Mouse (Mus musculus): Measurements from ENCODE around the gene Grsf1. TPM values are rescaled to one million over a fixed set of nuclear protein-coding genes. Genes with fewer than 3 reads are reported as not detected.

Gene Grsf1
- polyA plus RNA-seq, 2 experiments: 55.3 to 63.9 TPM

GRCm38 (mm10) chr5:88657868-88658267, 18.1 kb downstream of the Grsf1 start:
- Histone ChIP-seq H3K4me1 (ENCODE audit: control insufficient read depth, insufficient read depth, low read length) (no peaks in the 10 kb centered on the region; the same call in 1 of the 2 replicates), H3K4me3 (replicated peaks; ENCODE audit: low read length) (no peak overlapping the region), H3K4me2 (replicated peaks; ENCODE audit: low read depth, low read length, severe bottlenecking) (no peak overlapping the region), H3K36me3 (ENCODE audit: control insufficient read depth, insufficient read depth, low read length) (peaks cover 49% of the 10 kb centered on the region), H3K9me3 (ENCODE audit: control insufficient read depth, low read length) (no peaks in the 10 kb centered on the region), H3K27me3 (ENCODE audit: control insufficient read depth, insufficient read depth, low read length) (no peaks in the 10 kb centered on the region), H3K27ac (replicated peaks; ENCODE audit: low read depth, low read length) (no peak overlapping the region), H3K9ac (ENCODE audit: low read depth, low read length, severe bottlenecking) (no peak overlapping the region)
- DNase-seq (ENCODE audit: low spot score) (no peak), ATAC-seq (ENCODE audit: low FRiP score, low read depth) (no peak)
- TF ChIP-seq POLR2A (IDR thresholded peaks at IDR 0.05; ENCODE audit: borderline replicate concordance, extremely low read depth, insufficient read depth, insufficient read length): no peak
- 96% methylated on average over 1 of the region's 1 CpGs for WGBS

DNA sequence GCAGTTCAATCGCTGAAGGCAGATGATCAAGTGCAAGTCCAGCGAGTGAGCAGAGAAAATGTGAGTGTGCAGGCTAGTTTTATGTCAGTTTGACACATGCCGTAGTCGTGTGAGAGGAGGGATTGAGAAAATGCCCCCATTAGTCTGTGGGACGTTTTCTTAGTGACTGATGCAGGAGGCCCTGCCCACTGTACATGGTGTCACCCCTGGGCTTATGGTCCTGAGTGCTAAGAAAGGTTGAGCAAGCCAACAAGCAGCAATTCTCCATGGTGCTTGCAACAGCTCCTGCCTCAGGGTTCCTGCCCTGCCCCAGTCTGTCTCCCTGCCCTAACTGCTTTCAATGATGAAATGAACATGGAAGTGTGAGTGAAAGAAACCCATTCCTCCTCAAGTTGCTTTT, 23.4 kb downstream of the Grsf1 start:
- Histone ChIP-seq H3K4me1 (ENCODE audit: control insufficient read depth, insufficient read depth, low read length) (no peaks in the 10 kb centered on the region; the same call in 1 of the 2 replicates), H3K9ac (ENCODE audit: low read depth, low read length, severe bottlenecking) (no peak overlapping the region), H3K4me3 (replicated peaks; ENCODE audit: low read length) (no peak overlapping the region), H3K27ac (replicated peaks; ENCODE audit: low read depth, low read length) (no peak overlapping the region), H3K4me2 (replicated peaks; ENCODE audit: low read depth, low read length, severe bottlenecking) (no peak overlapping the region), H3K27me3 (ENCODE audit: control insufficient read depth, insufficient read depth, low read length) (no peaks in the 10 kb centered on the region), H3K36me3 (ENCODE audit: control insufficient read depth, insufficient read depth, low read length) (peaks cover 39% of the 10 kb centered on the region), H3K9me3 (ENCODE audit: control insufficient read depth, low read length) (no peaks in the 10 kb centered on the region)
- TF ChIP-seq POLR2A (IDR thresholded peaks at IDR 0.05; ENCODE audit: borderline replicate concordance, extremely low read depth, insufficient read depth, insufficient read length): no peak
- ATAC-seq (ENCODE audit: low FRiP score, low read depth) (no peak), DNase-seq (ENCODE audit: low spot score) (no peak)
- 69% methylated on average over 5 of the region's 5 CpGs for WGBS

DNA sequence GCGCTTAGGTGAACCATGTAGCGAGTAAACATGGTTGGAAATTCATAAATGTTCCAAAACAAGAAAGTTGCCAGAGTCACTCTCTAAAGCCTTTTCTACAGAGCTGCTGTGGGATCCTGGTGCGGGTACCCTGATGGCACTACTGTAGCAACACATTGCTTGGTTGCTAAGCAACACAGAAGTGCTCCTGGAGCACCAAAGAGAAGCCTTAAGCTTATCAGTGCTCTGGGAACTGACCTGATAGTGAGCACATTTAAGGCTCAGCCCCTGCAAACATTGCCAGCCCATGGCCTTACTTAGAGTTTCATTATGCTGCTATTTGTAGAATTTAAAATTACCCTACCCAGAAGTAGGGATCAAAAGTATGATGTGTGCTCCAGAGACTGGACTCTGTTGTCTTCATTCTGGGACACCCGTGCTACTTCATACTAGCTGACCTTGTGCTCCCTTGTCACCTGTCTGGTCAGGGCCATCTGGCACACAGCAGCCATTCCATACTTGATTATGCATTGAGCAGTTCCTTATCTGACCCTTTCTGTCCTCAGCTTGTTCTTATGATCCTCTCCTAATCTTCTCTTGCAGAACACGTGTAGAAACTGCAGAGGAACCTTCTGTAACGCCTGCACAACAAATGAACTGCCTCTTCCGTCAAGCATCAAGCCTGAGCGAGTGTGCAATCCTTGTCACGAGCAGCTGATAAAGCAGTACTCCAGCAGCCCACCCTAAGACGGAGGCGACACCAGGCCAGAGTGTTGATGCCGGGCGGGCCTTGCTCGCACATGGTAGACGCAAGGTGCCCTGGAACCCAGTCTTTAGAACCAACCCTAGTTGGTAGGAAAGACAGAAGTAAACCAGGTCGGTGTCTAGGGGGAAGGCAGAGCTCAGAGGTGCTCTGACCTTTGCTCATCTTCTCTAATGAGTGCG, 26.5 kb downstream of the Grsf1 start:
- no peak for DNase-seq (ENCODE audit: low spot score)
- TF ChIP-seq POLR2A (IDR thresholded peaks at IDR 0.05; ENCODE audit: borderline replicate concordance, extremely low read depth, insufficient read depth, insufficient read length): no peak

GRCm38 (mm10) chr5:88645405-88645804, 30.6 kb downstream of the Grsf1 start:
- no peak overlapping the region for H3K9ac ChIP-seq (ENCODE audit: low read depth, low read length, severe bottlenecking)
- ATAC-seq (ENCODE audit: low FRiP score, low read depth): no peak
- no peaks in the 10 kb centered on the region for H3K4me1 ChIP-seq (ENCODE audit: control insufficient read depth, insufficient read depth, low read length)
- H3K36me3 ChIP-seq (ENCODE audit: control insufficient read depth, insufficient read depth, low read length): peaks cover 54% of the 10 kb centered on the region
- H3K4me2 ChIP-seq (replicated peaks; ENCODE audit: low read depth, low read length, severe bottlenecking): no peak overlapping the region
- H3K27me3 ChIP-seq (ENCODE audit: control insufficient read depth, insufficient read depth, low read length): no peaks in the 10 kb centered on the region
- WGBS: 53% methylated on average over 5 of the region's 5 CpGs
- no peak overlapping the region for H3K4me3 ChIP-seq (replicated peaks; ENCODE audit: low read length)
- no peak for DNase-seq (ENCODE audit: low spot score)
- TF ChIP-seq POLR2A (IDR thresholded peaks at IDR 0.05; ENCODE audit: borderline replicate concordance, extremely low read depth, insufficient read depth, insufficient read length): no peak
- H3K27ac ChIP-seq (replicated peaks; ENCODE audit: low read depth, low read length): no peak overlapping the region
- H3K9me3 ChIP-seq (ENCODE audit: control insufficient read depth, low read length): no peaks in the 10 kb centered on the region

More for the DNA sequence above, 26.5 kb downstream of the Grsf1 start:
- no peak for ATAC-seq (ENCODE audit: low FRiP score, low read depth)
- Histone ChIP-seq H3K4me3 (replicated peaks; ENCODE audit: low read length) (no peak overlapping the region), H3K27me3 (ENCODE audit: control insufficient read depth, insufficient read depth, low read length) (no peaks in the 10 kb centered on the region), H3K4me2 (replicated peaks; ENCODE audit: low read depth, low read length, severe bottlenecking) (no peak overlapping the region), H3K36me3 (ENCODE audit: control insufficient read depth, insufficient read depth, low read length) (peaks cover 54% of the 10 kb centered on the region), H3K9ac (ENCODE audit: low read depth, low read length, severe bottlenecking) (no peak overlapping the region), H3K4me1 (ENCODE audit: control insufficient read depth, insufficient read depth, low read length) (no peaks in the 10 kb centered on the region), H3K9me3 (ENCODE audit: control insufficient read depth, low read length) (no peaks in the 10 kb centered on the region), H3K27ac (replicated peaks; ENCODE audit: low read depth, low read length) (no peak overlapping the region)
- 88% methylated on average over 17 of the region's 17 CpGs for WGBS

DNA sequence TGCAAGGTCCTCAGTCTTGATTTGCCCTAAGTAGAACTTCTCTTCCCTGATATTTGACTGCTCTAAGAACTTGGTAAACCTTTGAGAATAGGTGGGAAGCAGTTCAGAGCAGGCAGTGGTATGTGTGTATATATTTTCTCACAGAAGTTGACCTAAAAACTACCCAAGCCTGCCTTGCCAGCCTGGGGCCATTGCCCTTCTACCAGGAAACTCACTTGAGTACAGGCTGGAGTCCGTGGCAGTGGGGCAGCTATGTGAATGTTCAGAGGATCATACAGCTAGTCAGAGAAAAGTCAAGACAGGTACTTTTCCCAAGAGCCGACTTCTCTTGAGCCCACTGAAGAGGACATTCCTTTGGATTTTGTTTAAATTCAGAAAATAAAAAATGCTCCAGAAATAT, 31.1 kb downstream of the Grsf1 start:
- no peak for DNase-seq (ENCODE audit: low spot score)
- 86% methylated on average over 2 of the region's 2 CpGs for WGBS
- no peak for ATAC-seq (ENCODE audit: low FRiP score, low read depth)

More for the DNA sequence above, 31.1 kb downstream of the Grsf1 start:
- Histone ChIP-seq H3K27me3 (ENCODE audit: control insufficient read depth, insufficient read depth, low read length) (no peaks in the 10 kb centered on the region), H3K4me1 (ENCODE audit: control insufficient read depth, insufficient read depth, low read length) (no peaks in the 10 kb centered on the region), H3K36me3 (ENCODE audit: control insufficient read depth, insufficient read depth, low read length) (peaks cover 53% of the 10 kb centered on the region), H3K27ac (replicated peaks; ENCODE audit: low read depth, low read length) (no peak overlapping the region), H3K9me3 (ENCODE audit: control insufficient read depth, low read length) (no peaks in the 10 kb centered on the region), H3K4me3 (replicated peaks; ENCODE audit: low read length) (no peak overlapping the region), H3K9ac (ENCODE audit: low read depth, low read length, severe bottlenecking) (no peak overlapping the region), H3K4me2 (replicated peaks; ENCODE audit: low read depth, low read length, severe bottlenecking) (no peak overlapping the region)
- TF ChIP-seq POLR2A (IDR thresholded peaks at IDR 0.05; ENCODE audit: borderline replicate concordance, extremely low read depth, insufficient read depth, insufficient read length): no peak
